Mouse (Mus musculus): ENCODE results near the gene Zswim1.

DNA sequence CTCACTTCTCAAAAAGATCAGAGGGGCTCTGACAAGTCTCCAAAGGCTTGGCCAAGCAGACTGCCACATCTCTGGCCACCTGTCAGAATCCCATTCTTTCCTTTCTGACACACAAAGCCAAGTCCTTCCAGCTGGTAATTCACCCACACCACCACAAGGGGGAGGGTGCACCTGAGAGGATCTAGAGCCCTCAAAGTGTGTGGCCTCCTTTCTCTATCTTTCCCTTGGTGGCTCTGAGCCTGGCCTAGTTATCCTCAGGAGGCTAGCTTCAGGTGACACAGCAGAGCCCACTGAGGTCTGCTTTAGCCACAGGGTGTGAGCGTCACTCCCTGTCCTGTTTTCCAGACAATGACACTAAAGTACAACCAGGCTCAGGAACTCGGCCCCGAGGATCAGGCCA is 29.2 kb upstream of the Zswim1 start:
- TF ChIP-seq ZNF384 (IDR thresholded peaks at IDR 0.05; ENCODE audit: low read depth, low read length) (no peak), CHD2 (IDR thresholded peaks at IDR 0.05; ENCODE audit: low read depth, low read length) (no peak), MAFK (IDR thresholded peaks at IDR 0.05; ENCODE audit: insufficient read depth, low read depth, low read length) (no peak), HCFC1 (IDR thresholded peaks at IDR 0.05; ENCODE audit: borderline replicate concordance, insufficient read depth, low read length) (no peak), ZC3H11A (IDR thresholded peaks at IDR 0.05; ENCODE audit: borderline replicate concordance, low read depth, low read length) (no peak)

Data from ES-E14 (cell line).